Mouse (Mus musculus) midbrain, postnatal 0 days (tissue): Measurements from ENCODE around the gene Srrt. TPM values are rescaled to one million over a fixed set of nuclear protein-coding genes. Genes with fewer than 3 reads are reported as not detected.

Source experiments
- ATAC-seq: fragments of 200-750 bp; cut with Nextera tagmentation; 2 replicates; pipeline ENCODE4 v1.8.0; 2017; ENCODE audit warnings: moderate number of reproducible peaks, mild to moderate bottlenecking, moderate TSS enrichment, moderate library complexity; ENCODE audit not compliant: low FRiP score
- DNase-seq: peaks from one replicate; pipeline ENCODE4 v3.0.0-alpha.2; 2015; ENCODE audit warnings: low spot score
- H3K27ac ChIP-seq: fragments of 300-500 bp; sonication (generic); 2 replicates; pipeline ENCODE4 v1.5.1; 2014; ENCODE audit warnings: low read depth, mild to moderate bottlenecking, low read length, mixed read lengths
- H3K27me3 ChIP-seq: fragments of 300-500 bp; sonication (generic); 2 replicates; pipeline ENCODE4 v1.6.1; 2014; ENCODE audit warnings: low read length, control low read depth, mixed read lengths; ENCODE audit not compliant: insufficient read depth
- H3K36me3 ChIP-seq: fragments of 300-500 bp; sonication (generic); 2 replicates; pipeline ENCODE4 v1.6.1; 2014; ENCODE audit warnings: low read length, control low read depth, mixed read lengths; ENCODE audit not compliant: insufficient read depth
- H3K4me1 ChIP-seq: fragments of 300-500 bp; sonication (generic); 2 replicates; pipeline ENCODE4 v1.6.1; 2014; ENCODE audit warnings: mild to moderate bottlenecking, control low read depth, antibody characterized with exemption, low read length, mixed read lengths; ENCODE audit not compliant: insufficient read depth
- H3K4me2 ChIP-seq: fragments of 300-500 bp; sonication (generic); 2 replicates; pipeline ENCODE4 v1.6.1; 2014; ENCODE audit warnings: low read depth, mild to moderate bottlenecking, low read length, mixed read lengths; ENCODE audit not compliant: poor library complexity, severe bottlenecking
- H3K4me3 ChIP-seq: fragments of 300-500 bp; sonication (generic); 2 replicates; pipeline ENCODE4 v1.5.1; 2014; ENCODE audit warnings: low read depth, mild to moderate bottlenecking, low read length, moderate library complexity
- H3K9ac ChIP-seq: fragments of 300-500 bp; sonication (generic); replicated peaks from 2 replicates; pipeline ENCODE4 v1.6.1; 2014; ENCODE audit warnings: mild to moderate bottlenecking, low read length, moderate library complexity, mixed read lengths; ENCODE audit not compliant: poor library complexity, severe bottlenecking
- H3K9me3 ChIP-seq: fragments of 300-500 bp; sonication (generic); 2 replicates; pipeline ENCODE4 v1.6.1; 2016; ENCODE audit warnings: low read length, control low read depth
- CTCF ChIP-seq: IDR thresholded peaks from 2 replicates; pipeline ENCODE4 v1.5.1; 2016; ENCODE audit warnings: antibody characterized with exemption, mild to moderate bottlenecking
- WGBS: fragments of 180-500 bp; shearing (Covaris S2); extraction: QIAGEN DNeasy Blood & Tissue Kit; methylation state at CpG from one replicate; pipeline ENCODE4 v1.1.7; 2014; 5-methylcytosine and 5-hydroxymethylcytosine counted together
- polyA plus RNA-seq: library from polyadenylated mRNA; unstranded; fragments of >200 nt; fragmentation: Nextera tagmentation; extraction: Ambion mirVana; gene quantifications from 2 replicates; pipeline ENCODE4 v1.2.1, GENCODE M21; 2015
- total RNA-seq: library from RNA; depleted of rRNA; stranded (reverse); fragments of >200 nt; gene quantifications from 2 replicates; pipeline ENCODE4 v1.2.3, GENCODE M21; 2014

Srrt gene
- total and polyA plus RNA-seq, 2 experiments from 2014 or later, result 56.4 to 114 TPM

GRCm38 (mm10) chr5:137297126-137297525 lies 10.3 kb downstream of the Srrt start:
- ATAC-seq, result no peak
- Histone ChIP-seq H3K4me1 (peaks cover 5% of the 10 kb centered on the region), H3K4me2 (no peak overlapping the region), H3K4me3 (no peak overlapping the region), H3K9me3 (no peaks in the 10 kb centered on the region), H3K9ac (no peak overlapping the region), H3K36me3 (peaks cover 65% of the 10 kb centered on the region), H3K27ac (no peak overlapping the region), H3K27me3 (no peaks in the 10 kb centered on the region)
- TF ChIP-seq CTCF, result no peak
- no peak for DNase-seq
- WGBS, result 93% methylated on average over 14 of the region's 14 CpGs

- peaks cover 51% of the 10 kb centered on the region for H3K36me3 ChIP-seq
- no peak overlapping the region for H3K4me3 ChIP-seq
- no peaks in the 10 kb centered on the region for H3K9me3 ChIP-seq
- H3K27me3 ChIP-seq, result no peaks in the 10 kb centered on the region
- peaks cover 7% of the 10 kb centered on the region for H3K4me1 ChIP-seq
- ATAC-seq (no peak), DNase-seq (no peak)
- no peak for TF ChIP-seq CTCF
- 90% methylated on average over 15 of the region's 15 CpGs for WGBS
- no peak overlapping the region for H3K4me2 ChIP-seq
- H3K27ac ChIP-seq, result no peak overlapping the region
- H3K9ac ChIP-seq, result no peak overlapping the region
These were observed 11.8 kb downstream of the Srrt start for GRCm38 (mm10) chr5:137295712-137296111.

- DNase-seq (no peak), ATAC-seq (no peak)
- Histone ChIP-seq H3K9me3 (no peaks in the 10 kb centered on the region), H3K27me3 (no peaks in the 10 kb centered on the region), H3K9ac (peak overlapping the region; percentile 84), H3K27ac (peak overlapping the region; percentile 81; the same call in 1 of the 2 replicates), H3K4me2 (peak overlapping the region; percentile 96), H3K4me1 (peaks cover 9% of the 10 kb centered on the region), H3K4me3 (peak overlapping the region; percentile 42; the same call in 1 of the 2 replicates), H3K36me3 (peaks cover 47% of the 10 kb centered on the region)
- 81% methylated on average over 9 of the region's 9 CpGs for WGBS
- no peak for TF ChIP-seq CTCF
These were observed 12.2 kb downstream of the Srrt start for GRCm38 (mm10) chr5:137295296-137295695.

- Histone ChIP-seq H3K4me3 (peak overlapping the region; percentile 42), H3K4me1 (peaks cover 9% of the 10 kb centered on the region), H3K36me3 (peaks cover 41% of the 10 kb centered on the region), H3K9me3 (no peaks in the 10 kb centered on the region), H3K27ac (peak overlapping the region; percentile 81), H3K27me3 (0 out of 2 replicates have a peak, but pooled peaks cover 3% of the 10 kb centered on the region), H3K4me2 (peak overlapping the region; percentile 96), H3K9ac (peak overlapping the region; percentile 84)
- ATAC-seq, result no peak; the same call in 1 of the 2 replicates
- DNase-seq, result no peak
- 7% methylated on average over 18 of the region's 18 CpGs for WGBS
- no peak for TF ChIP-seq CTCF
These were observed 12.8 kb downstream of the Srrt start for GRCm38 (mm10) chr5:137294744-137295093.

- peak within 1 kb of the TSS; percentile 84 for H3K9ac ChIP-seq
- under 1% methylated on average over 52 of the region's 52 CpGs for WGBS
- peaks cover 35% of the 10 kb centered on the region for H3K36me3 ChIP-seq
- DNase-seq (peak; percentile 98), ATAC-seq (peak; percentile 94)
- peaks cover 9% of the 10 kb centered on the region for H3K4me1 ChIP-seq
- H3K27me3 ChIP-seq, result 0 out of 2 replicates have a peak, but pooled peaks cover 3% of the 10 kb centered on the region
- H3K4me2 ChIP-seq, result peak within 1 kb of the TSS; percentile 96
- peak within 1 kb of the TSS; percentile 42 for H3K4me3 ChIP-seq
- no peaks in the 10 kb centered on the region for H3K9me3 ChIP-seq
- peak within 1 kb of the TSS; percentile 84 for H3K27ac ChIP-seq
- peak; percentile 47 for TF ChIP-seq CTCF
These were observed 13.4 kb downstream of the Srrt start, which contains the start of gene Ufsp1 for GRCm38 (mm10) chr5:137293839-137294743. Gene Ufsp1 (plus strand): TSS chr5:137294629.

GRCm38 (mm10) chr5:137293282-137293681 lies 14.2 kb downstream of the Srrt start:
- Histone ChIP-seq H3K27me3 (0 out of 2 replicates have a peak, but pooled peaks cover 3% of the 10 kb centered on the region), H3K4me3 (peak overlapping the region; percentile 42), H3K9me3 (no peaks in the 10 kb centered on the region), H3K9ac (peak overlapping the region; percentile 63), H3K4me1 (peaks cover 9% of the 10 kb centered on the region), H3K4me2 (peak overlapping the region; percentile 96), H3K27ac (peak overlapping the region; percentile 84), H3K36me3 (peaks cover 27% of the 10 kb centered on the region)
- ATAC-seq (peak; percentile 11; the same call in 1 of the 2 replicates), DNase-seq (peak; percentile 36)
- TF ChIP-seq CTCF, result peak; percentile 38
- 0% methylated on average over 14 of the region's 15 CpGs for WGBS
